Mouse (Mus musculus) ES-E14 (cell line): ENCODE data around the gene Tcta.

Source experiments
- CHD2 ChIP-seq: IDR thresholded peaks from 2 replicates; pipeline ENCODE4 v1.6.1; 2014; ENCODE audit warnings: mild to moderate bottlenecking, low read depth, low read length, inconsistent platforms
- MAFK ChIP-seq: IDR thresholded peaks from 2 replicates; pipeline ENCODE4 v1.6.1; 2014; ENCODE audit warnings: mild to moderate bottlenecking, low read depth, low read length, inconsistent platforms; ENCODE audit not compliant: insufficient read depth
- ZNF384 ChIP-seq: IDR thresholded peaks from 2 replicates; pipeline ENCODE4 v1.6.1; 2012; ENCODE audit warnings: low read depth, low read length, inconsistent platforms

GRCm38 (mm10) chr9:108306571-108306980 lies 616 bp upstream of the Tcta start:
- TF ChIP-seq MAFK (no peak), ZNF384 (no peak), CHD2 (no peak)
